Mouse (Mus musculus) neural tube, embryonic 14.5 days (tissue): ENCODE results near the gene Fam104a. TPM values are rescaled to one million over a fixed set of nuclear protein-coding genes. Genes with fewer than 3 reads are reported as not detected.

Source experiments
- polyA plus RNA-seq: library from polyadenylated mRNA; unstranded; fragments of >200 nt; fragmentation: Nextera tagmentation; extraction: Ambion mirVana; gene quantifications from 2 replicates; pipeline ENCODE4 v1.2.1, GENCODE M21; 2014

Fam104a gene
- polyA plus RNA-seq, 1 experiment from 2014 or later = 41.4 TPM

Other genes with a start within 250 kb of the Fam104a start
- gene Sstr2, start 64.8 kb downstream of the Fam104a start, polyA plus RNA-seq = 9.9 and 14.2 TPM in 2 replicates
- 35.0 and 36.3 TPM in 2 replicates for gene Cog1, start 35.0 kb downstream of the Fam104a start, polyA plus RNA-seq
- 23.5 and 24.4 TPM in 2 replicates for gene Slc39a11, start 34.1 kb downstream of the Fam104a start, polyA plus RNA-seq
- 23.1 and 27.6 TPM in 2 replicates for gene D11Wsu47e, start 257 bp upstream of the Fam104a start, polyA plus RNA-seq
- 0.31 and 0.72 TPM in 2 replicates for gene Cpsf4l, start 25.9 kb upstream of the Fam104a start, polyA plus RNA-seq
- 37.0 and 41.4 TPM in 2 replicates for gene Cdc42ep4, start 67.7 kb upstream of the Fam104a start, polyA plus RNA-seq